Mouse (Mus musculus) brain, embryonic 14.5 days (tissue): ENCODE measurements around the gene Mki67. TPM values are rescaled to one million over a fixed set of nuclear protein-coding genes. Genes with fewer than 3 reads are reported as not detected.

Experiments
- DNase-seq: peaks from one replicate; pipeline ENCODE4 v3.0.0-alpha.2; 2011; ENCODE audit warnings: low read depth
- CTCF ChIP-seq: fragments of 200-500 bp; IDR thresholded peaks from 2 replicates; pipeline ENCODE4 v1.5.1; 2012; ENCODE audit warnings: inconsistent platforms, mild to moderate bottlenecking, moderate library complexity, borderline replicate concordance; ENCODE audit not compliant: insufficient read depth, insufficient read length; ENCODE audit errors: extremely low read depth
- POLR2A ChIP-seq: fragments of 200-500 bp; IDR thresholded peaks from 2 replicates; pipeline ENCODE4 v1.6.1; 2012; ENCODE audit warnings: mild to moderate bottlenecking, inconsistent platforms, borderline replicate concordance; ENCODE audit not compliant: poor library complexity, insufficient read depth, insufficient read length, severe bottlenecking; ENCODE audit errors: extremely low read depth
- polyA plus RNA-seq: library from polyadenylated mRNA; depleted of rRNA; stranded (reverse); fragments of >200 nt; gene quantifications from 2 replicates; pipeline ENCODE4 v1.2.3, GENCODE M21; 2012

Gene Mki67
- polyA plus RNA-seq, 1 experiment, result 18.4 TPM

DNA sequence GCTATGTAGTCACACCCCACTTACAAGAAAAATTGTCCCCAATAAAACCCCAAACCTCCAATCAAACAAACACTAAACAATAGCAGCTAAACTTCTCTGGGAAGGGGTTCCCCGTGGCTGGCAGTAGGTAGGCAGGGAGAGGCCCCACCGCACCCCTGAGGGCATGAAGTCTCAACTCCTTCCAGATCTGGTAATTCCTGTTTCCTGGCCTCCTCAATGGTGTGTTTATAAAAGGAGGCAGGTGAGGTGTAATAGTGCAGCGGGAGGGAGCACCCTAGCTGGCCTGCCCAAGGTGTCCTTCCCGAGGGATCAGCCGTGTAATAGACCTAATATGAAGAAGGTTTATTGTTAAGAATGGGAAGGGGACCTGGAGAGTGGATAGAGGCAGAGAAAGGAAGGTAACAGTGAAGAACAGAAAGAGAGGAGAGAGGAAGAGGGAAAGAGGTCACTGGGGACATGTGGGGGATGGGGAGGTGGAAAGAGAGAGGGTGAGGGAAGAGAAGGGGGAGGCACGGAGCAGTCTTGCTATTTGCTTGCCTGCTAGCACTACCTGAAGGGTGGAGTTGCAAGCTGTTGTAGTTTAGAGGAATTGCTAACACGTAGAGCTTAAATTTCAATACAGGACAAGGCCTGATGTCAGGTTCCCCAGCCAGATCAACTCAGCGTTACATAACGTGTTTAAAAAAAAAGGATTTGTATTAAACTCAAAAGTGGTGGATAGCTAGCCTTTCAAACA lies 18.9 kb upstream of the Mki67 start:
- TF ChIP-seq CTCF (no peak), POLR2A (no peak)
- DNase-seq, result no peak

DNA sequence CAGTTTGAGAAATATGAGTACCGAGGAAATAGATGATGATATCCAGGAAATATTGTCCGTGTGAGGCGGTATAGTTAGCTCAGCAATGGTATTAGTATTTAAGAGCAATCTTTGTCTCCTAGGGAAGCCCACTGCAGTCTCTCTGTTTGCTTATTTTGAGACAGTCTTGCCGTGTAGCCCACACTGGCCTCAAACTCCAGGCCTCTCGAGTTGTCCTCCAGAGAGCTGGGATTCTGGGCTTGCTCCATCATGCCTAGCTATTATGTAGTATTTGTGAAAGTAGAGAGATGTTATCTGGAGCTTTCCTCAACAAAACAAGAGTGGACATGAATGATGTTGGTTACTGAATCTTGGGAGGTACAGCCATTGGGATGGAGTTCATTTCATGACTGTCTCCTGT lies 18.2 kb upstream of the Mki67 start:
- TF ChIP-seq CTCF (no peak), POLR2A (no peak)
- DNase-seq, result no peak

DNA sequence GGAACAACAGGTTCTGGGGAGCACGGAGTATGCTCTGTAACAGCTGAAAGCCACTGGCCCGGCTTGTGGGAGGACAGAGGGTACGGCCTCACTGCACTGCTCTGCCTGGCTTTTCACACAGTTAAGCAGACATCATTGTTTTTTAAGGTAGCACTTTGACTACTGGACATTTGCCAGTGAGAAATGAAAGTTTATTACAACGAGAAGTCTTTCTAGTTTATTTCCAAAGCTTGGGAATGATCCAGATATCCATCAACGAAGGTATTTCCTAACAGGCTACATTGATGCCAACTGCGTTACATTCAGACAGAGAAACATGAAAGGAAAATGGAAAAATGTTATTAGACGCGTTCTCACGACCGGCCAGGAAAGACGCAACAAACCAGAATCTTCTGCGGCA lies 11.9 kb upstream of the Mki67 start:
- TF ChIP-seq CTCF (no peak), POLR2A (no peak)
- DNase-seq, result no peak

DNA sequence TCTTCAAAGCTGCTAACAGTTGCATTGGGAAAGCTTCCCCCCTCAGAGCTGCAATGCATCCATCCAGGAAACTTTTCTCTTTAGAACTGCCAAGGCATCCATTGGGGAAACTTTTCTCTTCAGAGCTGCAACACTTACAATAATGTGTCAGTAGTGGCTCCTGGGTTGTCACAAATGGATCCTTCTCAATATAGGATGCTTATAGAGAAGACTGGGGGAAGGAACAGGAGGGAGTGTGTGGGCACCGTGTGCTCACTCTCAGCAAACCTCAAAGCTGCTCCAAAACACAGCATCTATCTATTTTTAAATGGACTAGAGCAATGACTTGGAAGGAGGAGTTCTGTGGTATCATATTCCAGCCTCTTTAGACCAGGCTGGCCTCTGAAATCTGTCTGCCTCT lies 10.5 kb upstream of the Mki67 start:
- DNase-seq, result no peak
- TF ChIP-seq CTCF, result no peak
- no peak for TF ChIP-seq POLR2A

DNA sequence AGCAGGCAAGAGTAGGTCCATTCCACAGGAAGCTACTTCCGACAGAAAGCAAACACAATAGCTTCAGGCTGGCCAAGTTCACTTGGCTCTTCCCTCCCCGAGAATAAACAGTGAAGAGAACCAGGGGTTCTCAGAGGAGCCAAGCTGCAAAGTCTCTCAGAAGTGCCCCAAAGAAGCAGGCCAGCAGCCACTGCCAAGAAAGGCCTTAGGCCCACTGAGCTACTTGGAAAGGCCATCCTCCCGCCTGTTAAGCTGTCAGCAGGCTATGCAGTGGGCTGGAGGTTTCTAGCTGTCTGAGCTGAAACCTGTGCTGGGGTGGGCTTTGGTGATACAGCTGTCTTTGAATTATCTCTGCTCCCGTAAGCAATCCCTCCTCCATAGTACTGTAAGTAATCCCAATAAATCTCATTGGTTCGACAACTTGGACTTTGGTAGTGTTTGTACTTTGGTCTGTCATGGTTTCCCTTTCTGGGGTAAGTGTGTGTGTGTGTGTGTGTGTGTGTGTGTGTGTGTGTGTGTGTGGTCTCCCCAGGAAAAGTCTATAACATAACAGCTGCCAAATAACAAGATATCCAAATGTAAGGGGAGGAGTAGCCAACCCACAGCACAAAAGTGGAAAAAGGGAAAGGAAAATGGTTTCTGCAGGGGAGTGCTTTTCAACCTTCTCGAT lies 7.6 kb upstream of the Mki67 start:
- peak; percentile 18 for DNase-seq
- TF ChIP-seq CTCF (no peak), POLR2A (no peak)

DNA sequence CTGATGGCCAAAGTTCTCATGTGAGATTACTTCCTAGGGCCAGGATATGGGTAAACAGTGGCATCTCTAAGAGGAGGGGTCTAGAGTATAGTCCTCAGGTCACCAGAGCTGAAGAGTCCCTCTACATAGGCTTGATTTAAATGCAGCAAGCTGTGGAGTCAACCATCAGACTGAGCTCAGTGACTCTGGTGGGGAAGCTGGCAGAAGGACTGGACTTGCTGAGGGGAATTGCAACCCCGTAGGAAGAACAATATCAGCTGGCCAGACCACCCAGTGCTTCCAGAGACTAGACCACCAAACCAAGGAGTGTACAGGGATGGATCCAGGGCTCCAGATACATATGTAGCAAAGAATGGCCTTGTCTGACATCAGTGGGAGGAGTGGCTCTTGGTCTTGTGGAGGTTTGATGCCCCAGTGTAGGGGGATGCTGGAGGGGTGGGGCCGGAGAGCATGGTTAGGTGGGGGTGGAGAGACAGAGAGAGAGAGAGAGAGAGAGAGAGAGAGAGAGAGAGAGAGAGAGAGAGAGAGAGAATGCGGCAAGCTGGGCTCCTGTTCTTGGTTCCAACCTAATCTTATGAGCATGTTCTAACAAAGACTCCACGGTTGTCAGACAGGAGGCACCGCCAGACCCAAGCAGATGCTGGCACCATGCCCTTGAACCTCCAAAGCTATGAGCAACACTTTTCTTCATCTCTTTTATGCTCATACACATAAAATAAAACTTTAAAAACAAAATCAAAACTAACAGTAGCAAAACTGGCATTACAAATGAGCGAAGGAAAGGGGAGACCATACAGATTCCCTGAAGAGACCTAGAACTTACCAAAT lies 6.1 kb upstream of the Mki67 start:
- peak; percentile 13 for DNase-seq
- no peak for TF ChIP-seq POLR2A
- TF ChIP-seq CTCF, result no peak

DNA sequence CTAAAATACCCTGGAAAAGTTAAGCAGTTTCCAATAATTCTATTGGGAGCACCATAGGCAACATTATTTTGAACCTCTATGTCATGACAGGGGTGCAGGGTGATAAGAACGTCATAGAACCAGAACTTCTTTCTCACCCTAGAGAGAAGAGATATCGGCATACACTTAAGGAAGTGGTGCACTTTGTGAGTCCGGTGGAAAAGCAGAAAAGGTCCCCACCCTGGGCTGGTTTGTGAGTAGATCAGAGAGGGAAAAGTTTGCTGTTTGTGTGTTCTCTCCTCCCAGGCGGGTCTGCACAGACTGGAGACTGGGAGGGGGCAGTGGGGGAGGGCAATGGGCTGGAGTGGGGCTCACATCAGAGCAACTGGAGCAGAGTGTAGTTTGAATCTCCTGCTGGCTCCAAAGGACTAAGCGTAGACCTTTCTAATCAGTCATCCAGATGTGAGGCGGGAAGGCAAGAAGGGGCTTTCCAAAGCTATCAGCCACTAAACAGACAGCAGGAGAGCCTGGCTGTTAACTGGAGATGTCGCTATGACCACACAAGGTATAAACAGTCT lies 5.4 kb upstream of the Mki67 start:
- TF ChIP-seq POLR2A, result no peak
- TF ChIP-seq CTCF, result no peak
- DNase-seq, result no peak

DNA sequence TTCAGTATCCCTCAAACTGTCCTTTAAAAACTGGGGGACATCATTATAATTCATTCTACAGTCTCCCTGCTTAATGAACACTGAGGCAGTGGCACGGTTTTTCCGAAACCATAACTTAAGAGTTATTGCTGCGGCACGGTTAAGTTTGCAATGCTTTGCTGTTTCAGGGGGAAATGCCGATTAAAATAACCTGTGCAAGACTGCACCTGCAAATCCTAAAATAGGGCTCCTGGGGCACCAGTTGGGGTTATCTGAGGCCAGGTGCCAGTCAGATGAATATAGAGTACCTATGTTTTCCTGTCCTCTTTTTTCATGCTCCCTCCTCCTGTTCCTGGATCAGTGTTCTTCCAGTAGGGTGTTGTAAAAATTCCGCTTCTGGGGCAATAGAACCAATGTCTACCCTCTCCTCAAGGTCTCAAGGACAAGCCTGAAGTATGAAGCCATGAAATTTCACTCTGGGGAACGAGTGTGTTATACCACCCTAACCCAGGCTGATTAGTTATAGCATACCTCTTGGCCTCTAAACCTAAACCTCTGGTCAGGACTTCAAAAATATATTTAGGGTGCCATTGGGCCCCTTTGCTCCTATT lies 902 bp upstream of the Mki67 start:
- TF ChIP-seq CTCF, result no peak
- no peak for TF ChIP-seq POLR2A
- no peak for DNase-seq

DNA sequence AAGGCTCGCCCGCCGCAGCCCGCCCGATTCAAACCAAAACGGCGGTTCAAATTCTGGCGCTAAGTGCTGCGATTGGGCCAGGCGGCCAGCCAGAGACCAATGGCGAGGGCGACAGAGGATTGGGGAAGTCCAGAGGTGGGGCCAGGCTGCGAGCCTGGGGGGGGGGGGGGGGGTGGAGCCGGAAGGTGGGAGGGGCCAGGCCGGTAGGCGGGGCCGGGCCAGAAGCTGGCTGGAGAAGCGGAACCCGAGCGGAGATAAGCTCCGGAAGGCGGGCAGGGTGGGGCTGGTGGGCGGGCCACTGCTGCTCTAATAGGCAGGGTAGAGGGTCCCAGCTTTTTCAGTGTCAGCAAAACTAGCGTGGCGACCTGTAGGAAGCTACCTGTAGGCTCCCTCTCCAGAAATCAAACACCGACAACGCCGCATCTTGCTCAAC lies 300 bp upstream of the Mki67 start:
- TF ChIP-seq CTCF (no peak), POLR2A (0 out of 2 replicates have a peak, but pooled peaks have one; percentile 16)
- DNase-seq, result peak; percentile 97

DNA sequence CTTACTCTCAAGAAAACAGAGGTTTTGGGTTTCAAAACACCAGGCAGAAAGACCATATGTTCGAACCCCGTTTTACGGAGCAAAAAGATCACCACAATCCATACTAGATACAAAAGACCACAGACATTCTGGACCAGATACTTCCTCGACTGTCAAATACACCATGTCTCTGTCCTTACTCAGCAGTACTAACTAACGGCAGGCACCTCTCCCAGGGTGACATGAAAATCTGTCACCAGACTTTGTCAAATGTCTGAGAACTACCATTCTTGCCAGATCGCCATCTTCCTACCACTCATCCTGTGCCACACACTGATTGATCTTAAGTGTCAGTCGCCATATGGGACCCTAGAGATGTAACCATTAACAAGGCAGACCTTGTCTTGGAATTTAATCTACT lies 995 bp downstream of the Mki67 start:
- DNase-seq, result peak; percentile 47

DNA sequence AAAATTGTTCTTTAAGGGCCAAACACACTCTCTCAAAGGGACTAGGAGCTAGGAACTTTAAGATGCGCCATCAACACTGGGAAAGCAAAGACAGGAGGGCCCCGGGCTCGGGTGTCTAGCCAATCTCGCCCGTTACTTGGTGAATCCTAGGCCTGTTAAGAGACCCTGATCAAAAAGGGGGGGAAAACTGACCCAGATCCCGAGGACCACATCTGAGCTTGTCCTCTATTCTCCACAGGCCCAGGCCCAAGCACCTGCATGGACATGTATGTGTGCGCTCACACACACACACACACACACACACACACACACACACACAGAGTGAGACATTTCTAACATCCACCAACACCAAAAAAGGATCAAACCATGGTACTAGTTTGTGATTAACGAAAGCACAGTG lies 2.8 kb downstream of the Mki67 start:
- TF ChIP-seq CTCF (no peak), POLR2A (no peak)
- no peak for DNase-seq

More for the DNA sequence above, 995 bp downstream of the Mki67 start:
- TF ChIP-seq CTCF (no peak), POLR2A (no peak)

DNA sequence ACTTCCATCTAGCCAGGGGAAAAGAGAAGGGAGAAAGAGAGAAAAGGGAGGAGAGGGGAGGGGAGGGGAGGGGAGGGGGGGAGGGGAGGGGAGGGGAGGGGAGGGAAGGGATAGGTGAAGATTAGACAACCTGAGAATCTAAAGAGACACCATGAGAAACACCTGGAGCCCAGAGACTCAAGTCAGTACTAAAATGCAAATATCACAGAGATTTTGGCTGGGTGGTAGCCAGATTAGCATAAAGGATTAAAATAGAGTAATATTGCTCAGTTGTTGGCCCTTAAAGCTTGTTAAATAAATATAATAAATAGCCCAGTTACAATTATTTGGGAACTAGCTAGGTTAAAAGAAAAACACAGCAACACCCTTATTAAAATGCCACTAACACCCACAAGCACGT lies 3.6 kb downstream of the Mki67 start:
- TF ChIP-seq POLR2A (no peak), CTCF (no peak)
- no peak for DNase-seq
